Comparison of ENCODE assay signal across 8 mouse cellular contexts in genomic region chr5:136564613-136565299, GRCm38 (mm10). TPM values are rescaled to one million over a fixed set of nuclear protein-coding genes. Genes with fewer than 3 reads are reported as not detected.
DNase-seq lines count a peak whose midpoint lies in the region; ATAC-seq and TF ChIP-seq lines count a peak whose summit lies in the region.

No protein-coding gene starts in this region.

- H3K36me3 ChIP-seq in embryonic facial prominence, embryonic 13.5 days: no peaks in the 10 kb centered on the region
- H3K36me3 ChIP-seq in intestine, postnatal 0 days (ENCODE audit: control insufficient read depth, insufficient read depth): no peaks in the 10 kb centered on the region
- no peaks in the 10 kb centered on the region for H3K36me3 ChIP-seq in neural tube, embryonic 13.5 days

- H3K9ac ChIP-seq in embryonic facial prominence, embryonic 13.5 days: peak overlapping the region; percentile 85
- no peak overlapping the region for H3K9ac ChIP-seq in intestine, postnatal 0 days (ENCODE audit: low read depth, low read length)
- H3K9ac ChIP-seq in neural tube, embryonic 13.5 days: peak overlapping the region; percentile 94

- H3K4me1 ChIP-seq in embryonic facial prominence, embryonic 13.5 days: peaks cover 51% of the 10 kb centered on the region
- peaks cover 7% of the 10 kb centered on the region; the same call in 1 of the 2 replicates for H3K4me1 ChIP-seq in intestine, postnatal 0 days (replicated peaks; ENCODE audit: control insufficient read depth, insufficient read depth, low read length)
- H3K4me1 ChIP-seq in neural tube, embryonic 13.5 days (replicated peaks): peaks cover 63% of the 10 kb centered on the region

- H3K9me3 ChIP-seq in embryonic facial prominence, embryonic 13.5 days: no peaks in the 10 kb centered on the region
- no peaks in the 10 kb centered on the region for H3K9me3 ChIP-seq in intestine, postnatal 0 days (ENCODE audit: control insufficient read depth)
- no peaks in the 10 kb centered on the region for H3K9me3 ChIP-seq in neural tube, embryonic 13.5 days

- peak overlapping the region; percentile 10; the same call in 1 of the 2 replicates for H3K27ac ChIP-seq in left cerebral cortex, adult 2 months
- H3K27ac ChIP-seq in embryonic facial prominence, embryonic 13.5 days: 0 out of 2 replicates have a peak overlapping the region, but pooled peaks have one; percentile 28
- H3K27ac ChIP-seq in intestine, postnatal 0 days (ENCODE audit: low read depth, low read length): peak overlapping the region; percentile 41; the same call in 1 of the 2 replicates
- peak overlapping the region; percentile 98; the same call in 1 of the 2 replicates for H3K27ac ChIP-seq in neural tube, embryonic 13.5 days (replicated peaks)

- peak overlapping the region; percentile 91 for H3K4me3 ChIP-seq in left cerebral cortex, adult 2 months
- H3K4me3 ChIP-seq in embryonic facial prominence, embryonic 13.5 days: peak overlapping the region; percentile 93
- H3K4me3 ChIP-seq in intestine, postnatal 0 days (ENCODE audit: low read depth, low read length): peak overlapping the region; percentile 99
- H3K4me3 ChIP-seq in neural tube, embryonic 13.5 days: peak overlapping the region; percentile 88

- intact Hi-C loops in left cerebral cortex, adult 2 months (cut with DNase I): loop anchor here (5.0 kb wide), 3 partner anchors 77 to 282 kb away; no protein-coding TSS in a partner anchor
- intact Hi-C loops in left cerebral cortex, postnatal 36 days (cut with DNase I): loop anchor here (5.0 kb wide), 2 partner anchors 187 to 282 kb away; no protein-coding TSS in a partner anchor

- H3K4me2 ChIP-seq in embryonic facial prominence, embryonic 13.5 days: peak overlapping the region; percentile 98
- peak overlapping the region; percentile 100 for H3K4me2 ChIP-seq in intestine, postnatal 0 days (replicated peaks; ENCODE audit: low read depth)
- H3K4me2 ChIP-seq in neural tube, embryonic 13.5 days: peak overlapping the region; percentile 99

- no peak for TF ChIP-seq CTCF in left cerebral cortex, adult 2 months (IDR thresholded peaks at IDR 0.05)
- TF ChIP-seq CTCF in intestine, postnatal 0 days (IDR thresholded peaks at IDR 0.05; ENCODE audit: low read depth): no peak

- peaks cover 33% of the 10 kb centered on the region for H3K27me3 ChIP-seq in embryonic facial prominence, embryonic 13.5 days
- H3K27me3 ChIP-seq in intestine, postnatal 0 days (replicated peaks; ENCODE audit: control insufficient read depth, insufficient read depth, low read length): peaks cover 5% of the 10 kb centered on the region; the same call in 1 of the 2 replicates
- peaks cover 18% of the 10 kb centered on the region for H3K27me3 ChIP-seq in neural tube, embryonic 13.5 days

- no peak for DNase-seq in left cerebral cortex, adult 2 months (ENCODE audit: extremely low spot score in 1 of 2, low spot score in 2 of 2)
- no peak for DNase-seq in left cerebral cortex, postnatal 36 days (ENCODE audit: low spot score in 2 of 2)
- DNase-seq in adrenal gland, adult (ENCODE audit: inconsistent age in 2 of 2, low spot score in 1 of 2): no peak
- no peak for DNase-seq in gastrocnemius, postnatal 10 days

- ATAC-seq in embryonic facial prominence, embryonic 13.5 days (ENCODE audit: insufficient number of reproducible peaks, insufficient read depth, low FRiP score, low TSS enrichment, low read depth): no peak
- ATAC-seq in intestine, postnatal 0 days: no peak
- ATAC-seq in neural tube, embryonic 13.5 days (ENCODE audit: low read depth): no peak
- no peak for ATAC-seq in granulocyte monocyte progenitor cell, adult 5-6 weeks (replicated peaks; ENCODE audit: poor library complexity, severe bottlenecking)

- 30% methylated on average over 11 of the region's 11 CpGs for WGBS in embryonic facial prominence, embryonic 13.5 days
- 28% methylated on average over 11 of the region's 11 CpGs for WGBS in intestine, postnatal 0 days
- 39% methylated on average over 11 of the region's 11 CpGs for whole genome bisulfite sequencing in neural tube, embryonic 13.5 days

RNA-seq across cellular contexts. Expression of gene Cux1, which starts 2.5 kb away (rescaled TPM):
- total RNA-seq in left cerebral cortex, adult 2 months (2021): 100 to 1,000 TPM; 107 to 117 TPM
- total RNA-seq in left cerebral cortex, postnatal 36 days (2021): 100 to 1,000 TPM; 107 to 119 TPM
- polyA plus RNA-seq in embryonic facial prominence, embryonic 13.5 days (2015; fragmentation: Nextera tagmentation; extraction: Ambion mirVana): 78.6 and 82.7 TPM in 2 replicates
- polyA plus RNA-seq in intestine, postnatal 0 days (2015; fragmentation: Nextera tagmentation; extraction: Ambion mirVana): 29.4 and 31.2 TPM in 2 replicates
- polyA plus RNA-seq in neural tube, embryonic 13.5 days (2015; fragmentation: Nextera tagmentation; extraction: Ambion mirVana): 93.9 and 102 TPM in 2 replicates
- 109 and 110 TPM in 2 replicates for total RNA-seq in granulocyte monocyte progenitor cell, adult 5-6 weeks (2014; fragmentation: Nextera tagmentation)
- 86.0 and 94.1 TPM in 2 replicates for total RNA-seq in granulocyte monocyte progenitor cell, adult 5-6 weeks (2017)
- total RNA-seq in gastrocnemius, postnatal 10 days (2021): 10 to 100 TPM; 87.0 to 97.5 TPM

Comparison
In these comparisons a context has a peak if more than half of its experiments do, and no peak if none do; other contexts are left out.
1. H3K27ac ChIP-seq: peak in every context shown above with its lines; median percentile 98 in neural tube, embryonic 13.5 days; 41 in intestine, postnatal 0 days; 28 in embryonic facial prominence, embryonic 13.5 days; 10 in left cerebral cortex, adult 2 months.